Mouse (Mus musculus): Measurements from ENCODE around the gene Impg1. TPM values are rescaled to one million over a fixed set of nuclear protein-coding genes. Genes with fewer than 3 reads are reported as not detected.
"Not testable (repeated sequence)": the region's sequence is repeated elsewhere in the genome, so short reads cannot be mapped to it uniquely, and the experiment has no call there.

The Impg1 gene
- polyA plus RNA-seq, 1 experiment from 2014 or later = not detected

GRCm38 (mm10) chr9:80338026-80338425, 127.3 kb downstream of the Impg1 start:
- H3K36me3 ChIP-seq = no peaks in the 10 kb centered on the region
- no peak for ATAC-seq (ENCODE audit: low FRiP score)
- H3K4me3 ChIP-seq = no peak overlapping the region
- H3K27me3 ChIP-seq = no peaks in the 10 kb centered on the region; the same call in 1 of the 2 replicates
- no peaks in the 10 kb centered on the region for H3K4me1 ChIP-seq (replicated peaks)
- H3K4me2 ChIP-seq = no peak overlapping the region
- 85% methylated on average over 6 of the region's 6 CpGs for WGBS
- no peak overlapping the region for H3K9ac ChIP-seq
- H3K9me3 ChIP-seq = no peaks in the 10 kb centered on the region
- no peak overlapping the region for H3K27ac ChIP-seq

- Histone ChIP-seq H3K9ac (no peak overlapping the region), H3K9me3 (no peaks in the 10 kb centered on the region), H3K27ac (no peak overlapping the region), H3K4me2 (no peak overlapping the region), H3K27me3 (peaks cover 8% of the 10 kb centered on the region; the same call in 1 of the 2 replicates), H3K4me1 (replicated peaks) (0 out of 2 replicates have a peak, but pooled peaks cover 5% of the 10 kb centered on the region), H3K36me3 (no peaks in the 10 kb centered on the region), H3K4me3 (no peak overlapping the region)
- WGBS = 88% methylated on average over 13 of the region's 13 CpGs
- ATAC-seq (ENCODE audit: low FRiP score) = no peak
Measured at GRCm38 (mm10) chr9:80335660-80336357, 129.5 kb downstream of the Impg1 start.

DNA sequence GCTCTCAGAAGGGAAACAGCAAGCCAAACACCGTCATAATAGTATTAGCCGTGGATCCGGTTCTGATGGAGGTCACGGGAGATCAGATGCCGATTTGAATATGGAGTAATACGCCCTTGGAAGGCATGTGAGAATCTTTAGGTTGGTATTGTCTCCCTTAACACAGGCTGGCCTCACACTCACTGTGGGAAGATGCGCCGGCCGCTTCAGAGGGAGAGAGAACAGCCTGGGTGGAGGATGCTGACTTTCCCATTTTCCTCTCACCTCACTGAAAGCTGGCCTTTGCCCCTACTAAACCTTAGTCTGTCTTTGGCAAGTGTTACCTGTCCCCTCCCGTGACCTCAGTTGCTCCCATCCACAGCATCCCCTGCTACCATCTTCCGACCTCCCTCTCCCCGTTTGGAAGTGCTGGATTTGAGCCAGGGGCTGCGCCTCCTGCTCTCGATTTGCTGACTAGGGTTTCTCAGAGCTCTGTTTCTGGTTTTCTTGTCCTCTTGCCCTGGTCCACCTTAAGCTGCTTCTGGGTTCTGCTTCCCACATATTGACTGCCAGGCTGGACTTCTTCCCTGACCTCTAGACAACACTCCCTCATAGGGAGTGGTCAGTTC, 131.2 kb downstream of the Impg1 start:
- WGBS = 64% methylated on average over 14 of the region's 14 CpGs
- no peak overlapping the region for H3K27ac ChIP-seq
- H3K27me3 ChIP-seq = peaks cover 8% of the 10 kb centered on the region; the same call in 1 of the 2 replicates
- H3K4me3 ChIP-seq = no peak overlapping the region
- no peak overlapping the region for H3K9ac ChIP-seq
- no peaks in the 10 kb centered on the region for H3K36me3 ChIP-seq
- H3K4me2 ChIP-seq = no peak overlapping the region
- H3K9me3 ChIP-seq = no peaks in the 10 kb centered on the region
- no peak for ATAC-seq (ENCODE audit: low FRiP score)
- H3K4me1 ChIP-seq (replicated peaks) = 0 out of 2 replicates have a peak, but pooled peaks cover 5% of the 10 kb centered on the region

DNA sequence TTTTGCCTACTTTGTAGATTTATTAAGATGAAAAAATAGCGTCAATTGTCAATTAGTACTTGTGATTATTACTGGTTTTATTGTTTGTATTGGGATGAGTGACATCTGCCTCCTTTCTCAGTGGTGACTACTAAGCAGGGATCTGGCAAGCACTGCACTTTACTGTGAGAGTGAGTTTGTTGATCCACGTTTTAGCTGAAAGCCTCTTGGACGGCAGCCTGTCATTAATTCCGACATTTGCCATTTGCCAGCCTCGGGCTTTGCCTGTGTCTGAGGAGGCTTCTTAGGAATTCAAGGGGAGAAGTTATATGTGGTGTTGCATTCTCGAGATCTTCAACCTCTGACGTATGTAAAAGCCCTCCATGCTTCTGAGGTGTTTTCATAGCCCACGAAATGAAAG, 131.8 kb downstream of the Impg1 start:
- H3K4me3 ChIP-seq = no peak overlapping the region
- H3K27me3 ChIP-seq = peaks cover 8% of the 10 kb centered on the region; the same call in 1 of the 2 replicates
- H3K36me3 ChIP-seq = no peaks in the 10 kb centered on the region
- H3K9me3 ChIP-seq = no peaks in the 10 kb centered on the region
- no peak overlapping the region for H3K9ac ChIP-seq
- WGBS = 53% methylated on average over 8 of the region's 8 CpGs
- 0 out of 2 replicates have a peak, but pooled peaks cover 5% of the 10 kb centered on the region for H3K4me1 ChIP-seq (replicated peaks)
- no peak overlapping the region for H3K27ac ChIP-seq
- no peak overlapping the region for H3K4me2 ChIP-seq
- ATAC-seq (ENCODE audit: low FRiP score) = no peak

DNA sequence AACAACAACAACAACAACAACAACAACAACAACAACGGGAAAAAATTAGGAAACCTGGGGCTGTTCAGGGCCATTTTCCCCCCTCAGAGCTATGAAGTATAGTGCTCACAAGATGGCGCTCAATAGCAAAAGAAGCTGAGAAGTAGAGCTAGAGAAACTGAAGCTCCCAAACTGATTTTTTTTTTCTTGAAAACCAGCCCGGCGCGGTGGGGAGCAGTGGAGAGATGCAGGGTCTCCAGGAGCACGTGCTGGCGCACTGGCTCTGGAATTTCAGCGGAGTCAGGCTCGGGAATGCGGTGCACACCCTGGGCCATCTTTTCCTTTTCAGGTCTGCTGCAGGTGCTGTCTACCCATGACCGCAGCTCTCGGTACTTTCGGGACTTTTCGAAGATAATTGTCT, 133.1 kb downstream of the Impg1 start:
- H3K4me3 ChIP-seq = peak overlapping the region; percentile 15; the same call in 1 of the 2 replicates

DNA sequence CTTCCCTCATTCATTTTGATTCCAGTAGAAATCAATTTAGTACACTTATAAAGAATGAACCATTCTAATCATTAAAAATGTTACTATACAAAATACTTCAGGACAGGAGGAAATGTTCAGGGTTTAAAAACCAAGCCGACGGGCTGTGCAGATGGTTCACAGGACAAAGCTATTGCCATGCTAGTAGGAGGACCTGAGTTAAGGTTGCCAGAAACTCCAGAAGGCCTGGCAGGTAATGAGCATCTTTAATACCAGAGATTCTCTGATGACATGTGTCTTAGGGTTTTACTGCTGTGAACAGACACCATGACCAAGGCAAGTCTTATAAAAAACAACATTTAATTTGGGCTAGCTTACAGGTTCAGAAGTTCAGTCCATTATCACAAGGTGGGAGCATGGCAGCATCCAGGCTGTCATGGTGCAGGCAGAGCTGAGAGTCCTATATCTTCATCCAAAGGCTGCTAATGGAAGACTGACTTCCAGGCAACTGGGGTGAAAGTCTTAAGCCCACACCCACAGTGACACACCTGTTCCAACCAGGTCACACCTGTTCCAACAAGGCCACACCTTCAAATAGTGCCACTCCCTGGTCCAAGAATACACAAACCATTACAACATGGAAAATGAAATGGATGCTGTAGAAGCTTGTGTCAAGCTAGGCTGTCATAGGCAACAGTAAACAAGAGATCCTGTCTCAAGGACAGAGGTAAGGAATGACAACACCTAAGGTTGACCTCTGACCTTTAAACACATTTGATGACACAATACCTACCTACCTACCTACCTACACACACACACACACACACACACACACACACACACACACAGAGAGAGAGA, 144.0 kb downstream of the Impg1 start:
- WGBS = 96% methylated on average over 2 of the region's 2 CpGs
- not testable (repeated sequence) for H3K4me3 ChIP-seq; H3K36me3 ChIP-seq; ATAC-seq (ENCODE audit: low FRiP score); H3K9me3 ChIP-seq; H3K4me1 ChIP-seq (replicated peaks); H3K27me3 ChIP-seq; H3K27ac ChIP-seq; H3K4me2 ChIP-seq; H3K9ac ChIP-seq

More for the DNA sequence above, 133.1 kb downstream of the Impg1 start:
- no peak overlapping the region for H3K27ac ChIP-seq
- peak; percentile 68 for ATAC-seq (ENCODE audit: low FRiP score)
- H3K4me1 ChIP-seq (replicated peaks) = 0 out of 2 replicates have a peak, but pooled peaks cover 5% of the 10 kb centered on the region
- WGBS = 23% methylated on average over 14 of the region's 14 CpGs
- H3K9ac ChIP-seq = no peak overlapping the region; the same call in 1 of the 2 replicates
- H3K27me3 ChIP-seq = peaks cover 8% of the 10 kb centered on the region; the same call in 1 of the 2 replicates
- no peaks in the 10 kb centered on the region for H3K9me3 ChIP-seq
- peak overlapping the region; percentile 51 for H3K4me2 ChIP-seq
- no peaks in the 10 kb centered on the region for H3K36me3 ChIP-seq

GRCm38 (mm10) chr9:80318027-80318426, 147.3 kb downstream of the Impg1 start:
- 85% methylated on average over 6 of the region's 6 CpGs for WGBS
- H3K4me1 ChIP-seq (replicated peaks) = no peaks in the 10 kb centered on the region
- no peak overlapping the region for H3K4me2 ChIP-seq
- H3K4me3 ChIP-seq = no peak overlapping the region
- H3K9me3 ChIP-seq = no peaks in the 10 kb centered on the region
- no peaks in the 10 kb centered on the region for H3K27me3 ChIP-seq
- no peaks in the 10 kb centered on the region for H3K36me3 ChIP-seq
- H3K27ac ChIP-seq = no peak overlapping the region
- H3K9ac ChIP-seq = no peak overlapping the region
- no peak for ATAC-seq (ENCODE audit: low FRiP score)

GRCm38 (mm10) chr9:80315922-80316321, 149.4 kb downstream of the Impg1 start:
- Histone ChIP-seq H3K27ac (no peak overlapping the region), H3K4me2 (no peak overlapping the region), H3K4me1 (replicated peaks) (no peaks in the 10 kb centered on the region), H3K4me3 (no peak overlapping the region), H3K9ac (no peak overlapping the region), H3K27me3 (no peaks in the 10 kb centered on the region), H3K9me3 (no peaks in the 10 kb centered on the region), H3K36me3 (no peaks in the 10 kb centered on the region)
- no peak for ATAC-seq (ENCODE audit: low FRiP score)
- WGBS = 93% methylated on average over 6 of the region's 6 CpGs

DNA sequence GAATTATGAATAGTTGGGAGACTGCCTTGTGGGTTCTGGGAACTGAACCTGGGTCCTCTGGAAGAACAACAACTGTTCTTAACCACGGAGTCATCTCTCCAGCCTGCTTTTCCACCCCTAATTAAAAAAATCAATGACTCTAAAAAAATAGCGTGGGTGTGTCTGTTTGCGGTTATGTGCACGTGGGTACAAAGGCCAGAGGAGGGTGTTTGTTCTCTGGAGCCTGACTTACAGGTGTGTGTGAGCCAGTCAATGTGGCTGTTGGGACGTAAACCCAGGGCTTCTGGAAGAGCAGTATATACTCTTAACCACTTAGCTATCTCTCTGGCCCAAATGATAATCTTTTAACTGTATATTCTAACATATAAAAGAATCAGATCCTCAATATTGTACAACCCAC, 151.7 kb downstream of the Impg1 start:
- Histone ChIP-seq H3K4me2 (no peak overlapping the region), H3K36me3 (no peaks in the 10 kb centered on the region), H3K4me3 (no peak overlapping the region), H3K27me3 (no peaks in the 10 kb centered on the region), H3K27ac (no peak overlapping the region), H3K4me1 (replicated peaks) (no peaks in the 10 kb centered on the region), H3K9ac (no peak overlapping the region), H3K9me3 (no peaks in the 10 kb centered on the region)
- WGBS = 85% methylated on average over 5 of the region's 5 CpGs
- ATAC-seq (ENCODE audit: low FRiP score) = no peak

DNA sequence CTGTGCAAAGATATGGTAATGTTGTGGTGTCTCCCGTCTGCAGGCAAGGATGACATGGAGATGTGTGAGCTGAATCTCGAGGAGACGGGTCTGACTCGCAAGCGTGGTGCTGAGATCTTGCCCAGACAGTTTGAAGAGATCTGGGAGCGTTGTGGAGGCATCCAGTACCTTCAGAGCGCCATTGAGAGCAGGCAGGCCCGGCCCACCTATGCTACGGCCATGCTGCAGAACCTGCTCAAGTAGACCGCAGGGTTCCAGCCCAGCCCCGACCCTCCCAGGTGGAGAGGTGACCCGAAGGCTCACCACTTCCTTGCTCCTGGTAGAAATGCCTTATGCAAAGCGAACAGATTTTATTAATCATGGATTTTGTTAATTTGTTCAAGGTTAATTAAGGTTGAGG, 157.7 kb downstream of the Impg1 start:
- Histone ChIP-seq H3K4me1 (replicated peaks) (no peaks in the 10 kb centered on the region), H3K27ac (no peak overlapping the region), H3K9me3 (no peaks in the 10 kb centered on the region), H3K9ac (no peak overlapping the region), H3K4me3 (no peak overlapping the region), H3K36me3 (no peaks in the 10 kb centered on the region), H3K27me3 (no peaks in the 10 kb centered on the region), H3K4me2 (no peak overlapping the region)
- ATAC-seq (ENCODE audit: low FRiP score) = no peak
- WGBS = 85% methylated on average over 13 of the region's 13 CpGs

GRCm38 (mm10) chr9:80306853-80307252, 158.4 kb downstream of the Impg1 start:
- H3K4me3 ChIP-seq = peak overlapping the region; percentile 16
- ATAC-seq (ENCODE audit: low FRiP score) = peak; percentile 68
- H3K27ac ChIP-seq = peak overlapping the region; percentile 52; the same call in 1 of the 2 replicates
- peak overlapping the region; percentile 53; the same call in 1 of the 2 replicates for H3K9ac ChIP-seq
- no peaks in the 10 kb centered on the region for H3K9me3 ChIP-seq
- no peaks in the 10 kb centered on the region for H3K36me3 ChIP-seq
- WGBS = 35% methylated on average over 11 of the region's 11 CpGs
- H3K4me1 ChIP-seq (replicated peaks) = no peaks in the 10 kb centered on the region
- no peaks in the 10 kb centered on the region for H3K27me3 ChIP-seq
- H3K4me2 ChIP-seq = peak overlapping the region; percentile 34

GRCm38 (mm10) chr9:80306390-80306789, 158.9 kb downstream of the Impg1 start:
- Histone ChIP-seq H3K4me1 (replicated peaks) (no peaks in the 10 kb centered on the region), H3K9ac (no peak overlapping the region), H3K27ac (0 out of 2 replicates have a peak overlapping the region, but pooled peaks have one; percentile 52), H3K4me3 (no peak overlapping the region), H3K36me3 (no peaks in the 10 kb centered on the region), H3K27me3 (no peaks in the 10 kb centered on the region), H3K9me3 (no peaks in the 10 kb centered on the region), H3K4me2 (no peak overlapping the region)
- peak; percentile 65 for ATAC-seq (ENCODE audit: low FRiP score)
- 85% methylated on average over 4 of the region's 4 CpGs for WGBS

Measured in hindbrain, embryonic 13.5 days (tissue).